Mouse (Mus musculus) B cell, adult (primary cell): ENCODE data around the gene Rnf148. TPM values are rescaled to one million over a fixed set of nuclear protein-coding genes. Genes with fewer than 3 reads are reported as not detected.

Experiments
- total RNA-seq: library from RNA; stranded (reverse); gene quantifications from 4 replicates; pipeline ENCODE4 v1.2.4, GENCODE M21; 2023; ENCODE audit not compliant: inconsistent age

The Rnf148 gene
- not detected in 4 replicates for total RNA-seq

DNA sequence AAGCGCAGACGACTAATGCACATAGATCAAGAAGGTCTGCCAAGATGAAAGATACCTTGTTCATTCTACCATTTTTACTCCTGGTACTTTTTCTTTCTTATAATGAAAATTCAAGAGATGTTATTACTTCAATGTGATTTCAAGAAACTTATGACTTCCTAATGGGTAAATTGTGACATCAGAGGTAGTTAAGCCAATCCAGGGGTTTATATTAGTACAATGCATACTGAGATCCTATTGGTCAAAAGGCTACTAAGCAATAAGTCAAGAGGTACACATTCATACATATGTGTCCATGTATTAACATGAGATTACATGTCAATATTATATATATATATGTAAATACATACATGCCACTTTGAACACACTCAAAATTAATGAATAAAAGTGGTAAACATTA lies at the start of gene Rnf148:
Gene Rnf148, minus strand, starts transcription at position 101 of the 400 bp plus-strand sequence.

DNA sequence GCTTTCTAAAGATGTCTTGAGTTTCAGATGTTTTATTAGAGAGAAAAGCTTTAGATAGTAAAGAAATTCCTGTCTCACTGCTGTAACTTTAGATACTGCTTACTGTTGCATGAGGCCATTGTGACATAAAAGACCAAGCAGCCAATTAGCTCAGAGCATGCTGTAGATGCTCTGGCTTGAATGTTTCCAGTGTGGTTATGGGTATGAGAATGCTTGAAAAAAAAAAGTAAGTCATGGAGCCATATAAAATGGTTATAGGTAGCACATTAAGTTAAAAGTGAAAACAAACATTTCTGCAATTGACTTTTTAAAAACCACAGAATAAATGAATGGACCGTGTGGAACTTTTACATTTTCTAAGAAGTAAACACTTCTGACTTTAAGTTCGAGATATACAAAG lies 4.7 kb downstream of the Rnf148 start, which contains the start of gene Rnf133:
Gene Rnf133, minus strand, starts transcription at position 101 of the 400 bp plus-strand sequence.

Other genes starting within 250 kb of the Rnf148 start
- not detected in 4 replicates for gene Rnf133, start 4.8 kb downstream of the Rnf148 start, total RNA-seq
- gene Cadps2, start 184.3 kb upstream of the Rnf148 start, total RNA-seq = not detected in 4 replicates